In genomic region chr6:129228935-129229773, GRCm38 (mm10) we compare ENCODE assay signal across 9 mouse cellular contexts. TPM values are rescaled to one million over a fixed set of nuclear protein-coding genes. Genes with fewer than 3 reads are reported as not detected.
A peak's percentile ranks its signal among the peaks of the same experiment; 100 is the strongest.
DNase-seq lines count a peak whose midpoint lies in the region; ATAC-seq lines count a peak whose summit lies in the region.
"Had no signal": no experiment of that assay in that cellular context is flagged by ENCODE, and none has a peak within 500 bp of the region (broad histone marks: within the 10 kb centered on the region; RNA-seq: fewer than 3 reads in every experiment).

No protein-coding gene starts in this region.

- no peak overlapping the region for H3K4me2 ChIP-seq in kidney, embryonic 16.5 days (replicated peaks; ENCODE audit: low read depth, low read length)
- H3K4me2 ChIP-seq in limb, embryonic 15.5 days = no peak overlapping the region
- H3K4me2 ChIP-seq in forebrain, embryonic 12.5 days = no peak overlapping the region

- no peaks in the 10 kb centered on the region for H3K9me3 ChIP-seq in kidney, embryonic 16.5 days (ENCODE audit: low read length)
- H3K9me3 ChIP-seq in limb, embryonic 15.5 days = no peaks in the 10 kb centered on the region
- no peaks in the 10 kb centered on the region for H3K9me3 ChIP-seq in forebrain, embryonic 12.5 days
- H3K9me3 ChIP-seq: megakaryocyte, embryonic 14.5 days had no signal

- no peaks in the 10 kb centered on the region for H3K36me3 ChIP-seq in kidney, embryonic 16.5 days (ENCODE audit: insufficient read depth, low read length)
- H3K36me3 ChIP-seq in limb, embryonic 15.5 days = no peaks in the 10 kb centered on the region
- H3K36me3 ChIP-seq in forebrain, embryonic 12.5 days (replicated peaks) = no peaks in the 10 kb centered on the region

- no peak overlapping the region for H3K4me3 ChIP-seq in kidney, embryonic 16.5 days (ENCODE audit: low read length)
- H3K4me3 ChIP-seq in limb, embryonic 15.5 days = no peak overlapping the region
- no peak overlapping the region for H3K4me3 ChIP-seq in forebrain, embryonic 12.5 days (replicated peaks)
- H3K4me3 ChIP-seq: megakaryocyte, embryonic 14.5 days had no signal

- H3K4me1 ChIP-seq in kidney, embryonic 16.5 days (ENCODE audit: insufficient read depth, low read length) = peaks cover 23% of the 10 kb centered on the region
- H3K4me1 ChIP-seq in limb, embryonic 15.5 days = peaks cover 18% of the 10 kb centered on the region
- H3K4me1 ChIP-seq in forebrain, embryonic 12.5 days = no peaks in the 10 kb centered on the region

- WGBS in kidney, embryonic 16.5 days = 46% methylated on average over 3 of the region's 3 CpGs
- 28% methylated on average over 3 of the region's 3 CpGs for WGBS in limb, embryonic 15.5 days
- 75% methylated on average over 3 of the region's 3 CpGs for WGBS in forebrain, embryonic 12.5 days

- no peak for DNase-seq in kidney, postnatal 14 days
- peak; percentile 66 for DNase-seq in CD4-positive, CD25-positive, alpha-beta regulatory T cell, adult 2 months (ENCODE audit: low read depth, low spot score)
- peak; percentile 66 for DNase-seq in NIH3T3 (ENCODE audit: low read depth)
- DNase-seq in embryo, embryonic 10 days (ENCODE audit: low spot score) = no peak

- no peak for ATAC-seq in kidney, embryonic 16.5 days (ENCODE audit: low FRiP score, low TSS enrichment)
- ATAC-seq in limb, embryonic 15.5 days (ENCODE audit: insufficient number of reproducible peaks, low FRiP score, low TSS enrichment, low read depth) = no peak
- ATAC-seq in erythroblast, adult 5-6 weeks (replicated peaks; ENCODE audit: low FRiP score, poor library complexity, severe bottlenecking) = no peak
- no peak for ATAC-seq in forebrain, embryonic 12.5 days (ENCODE audit: low FRiP score)

- no peaks in the 10 kb centered on the region for H3K27me3 ChIP-seq in kidney, embryonic 16.5 days (ENCODE audit: insufficient read depth, low read length)
- H3K27me3 ChIP-seq in limb, embryonic 15.5 days = no peaks in the 10 kb centered on the region
- no peaks in the 10 kb centered on the region for H3K27me3 ChIP-seq in forebrain, embryonic 12.5 days
- H3K27me3 ChIP-seq: megakaryocyte, embryonic 14.5 days had no signal

- H3K27ac ChIP-seq in kidney, embryonic 16.5 days (ENCODE audit: low read length) = peak overlapping the region; percentile 95
- H3K27ac ChIP-seq in limb, embryonic 15.5 days = peak overlapping the region; percentile 90
- no peak overlapping the region for H3K27ac ChIP-seq in forebrain, embryonic 12.5 days

- H3K9ac ChIP-seq in kidney, embryonic 16.5 days (replicated peaks; ENCODE audit: low read length) = no peak overlapping the region
- no peak overlapping the region for H3K9ac ChIP-seq in limb, embryonic 15.5 days
- H3K9ac ChIP-seq in forebrain, embryonic 12.5 days = no peak overlapping the region

RNA-seq across cellular contexts. Expression of gene Cd69, which starts 46.1 kb away (rescaled TPM):
- polyA plus RNA-seq in kidney, embryonic 16.5 days (2015; fragmentation: Nextera tagmentation; extraction: Ambion mirVana) = 0.13 TPM in 1 of 2 replicates, not detected in the other
- 0.13 and 0.56 TPM in 2 replicates for polyA plus RNA-seq in limb, embryonic 15.5 days (2015; fragmentation: Nextera tagmentation; extraction: Ambion mirVana)
- 4.2 and 17.3 TPM in 2 replicates for total RNA-seq in erythroblast, adult 5-6 weeks (2015; ENCODE audit: low replicate concordance)
- total RNA-seq in erythroblast, adult 5-6 weeks (2017; ENCODE audit: low replicate concordance) = 2.6 and 3.7 TPM in 2 replicates
- polyA plus RNA-seq in forebrain, embryonic 12.5 days (2016; fragmentation: Nextera tagmentation; extraction: Ambion mirVana) = not detected in 2 replicates

RNA-seq across cellular contexts. Expression of gene Clec2d, which starts 48.7 kb away (rescaled TPM):
- 0.90 and 0.91 TPM in 2 replicates for polyA plus RNA-seq in kidney, embryonic 16.5 days (2015; fragmentation: Nextera tagmentation; extraction: Ambion mirVana)
- polyA plus RNA-seq in limb, embryonic 15.5 days (2015; fragmentation: Nextera tagmentation; extraction: Ambion mirVana) = 0.44 TPM in 1 of 2 replicates, not detected in the other
- total RNA-seq in erythroblast, adult 5-6 weeks (2015; ENCODE audit: low replicate concordance) = 4.2 and 9.0 TPM in 2 replicates
- total RNA-seq in erythroblast, adult 5-6 weeks (2017; ENCODE audit: low replicate concordance) = 37.6 and 44.3 TPM in 2 replicates
- polyA plus RNA-seq in forebrain, embryonic 12.5 days (2016; fragmentation: Nextera tagmentation; extraction: Ambion mirVana) = not detected in 2 replicates

Comparison
In these comparisons a context has a peak if more than half of its experiments do, and no peak if none do; other contexts are left out.
1. DNase-seq: peak in CD4-positive, CD25-positive, alpha-beta regulatory T cell, adult 2 months (single experiment) and NIH3T3 (single experiment); none in kidney, postnatal 14 days (single experiment) and embryo, embryonic 10 days (single experiment).